Mouse (Mus musculus) thymus, postnatal 10 days (tissue): ENCODE results near the gene Col4a2.
A peak's percentile ranks its signal among the peaks of the same experiment; 100 is the strongest.

Experiments used
- DNase-seq, 2 experiments: peaks; one replicate each; pipeline ENCODE4 v3.0.0; 2021; ENCODE audit warnings: low spot score in 2 of 2

Col4a2 gene

GRCm38 (mm10) chr8:11415089-11415488 is 102.5 kb downstream of the Col4a2 start:
- DNase-seq: no peak

- no peak for DNase-seq
Measured at GRCm38 (mm10) chr8:11417762-11418161, 105.2 kb downstream of the Col4a2 start.

GRCm38 (mm10) chr8:11419232-11419631 is 106.6 kb downstream of the Col4a2 start:
- DNase-seq: no peak

- peak in 1 of 2 experiments; percentile 47 for DNase-seq
Measured at GRCm38 (mm10) chr8:11419645-11420044, 107.0 kb downstream of the Col4a2 start.

- DNase-seq: peak in 1 of 2 experiments; percentile 64
Measured at GRCm38 (mm10) chr8:11421105-11421504, 108.5 kb downstream of the Col4a2 start.

- no peak for DNase-seq
Measured at GRCm38 (mm10) chr8:11421968-11422367, 109.4 kb downstream of the Col4a2 start.

GRCm38 (mm10) chr8:11423091-11423490 is 110.5 kb downstream of the Col4a2 start:
- DNase-seq: no peak

- peak in 1 of 2 experiments; percentile 25 for DNase-seq
Measured at GRCm38 (mm10) chr8:11430688-11431087, 118.1 kb downstream of the Col4a2 start.

GRCm38 (mm10) chr8:11437862-11438261 is 125.3 kb downstream of the Col4a2 start:
- DNase-seq: no peak

GRCm38 (mm10) chr8:11441291-11441690 is 128.7 kb downstream of the Col4a2 start:
- no peak for DNase-seq

- DNase-seq: no peak
Measured at GRCm38 (mm10) chr8:11443611-11444010, 131.0 kb downstream of the Col4a2 start.

GRCm38 (mm10) chr8:11444216-11444615 is 131.6 kb downstream of the Col4a2 start:
- DNase-seq: no peak

GRCm38 (mm10) chr8:11445790-11446189 is 133.2 kb downstream of the Col4a2 start:
- no peak for DNase-seq

GRCm38 (mm10) chr8:11447910-11448570 is 135.4 kb downstream of the Col4a2 start:
- DNase-seq: no peak

- no peak for DNase-seq
Measured at GRCm38 (mm10) chr8:11450184-11451113, 137.8 kb downstream of the Col4a2 start.

GRCm38 (mm10) chr8:11452152-11452551 is 139.5 kb downstream of the Col4a2 start:
- no peak for DNase-seq

GRCm38 (mm10) chr8:11452559-11452958 is 140.0 kb downstream of the Col4a2 start:
- DNase-seq: no peak

GRCm38 (mm10) chr8:11452974-11453373 is 140.4 kb downstream of the Col4a2 start:
- no peak for DNase-seq

- DNase-seq: no peak
Measured at GRCm38 (mm10) chr8:11454228-11454627, 141.6 kb downstream of the Col4a2 start.

GRCm38 (mm10) chr8:11457278-11457677 is 144.7 kb downstream of the Col4a2 start:
- DNase-seq: no peak

- no peak for DNase-seq
Measured at GRCm38 (mm10) chr8:11457981-11458836, 145.6 kb downstream of the Col4a2 start.

- no peak for DNase-seq
Measured at GRCm38 (mm10) chr8:11459016-11459415, 146.4 kb downstream of the Col4a2 start.
